Mouse (Mus musculus): Measurements from ENCODE around the gene Oxsr1.
"Not testable (repeated sequence)": the region's sequence is repeated elsewhere in the genome, so short reads cannot be mapped to it uniquely, and the experiment has no call there.

The Oxsr1 gene

DNA sequence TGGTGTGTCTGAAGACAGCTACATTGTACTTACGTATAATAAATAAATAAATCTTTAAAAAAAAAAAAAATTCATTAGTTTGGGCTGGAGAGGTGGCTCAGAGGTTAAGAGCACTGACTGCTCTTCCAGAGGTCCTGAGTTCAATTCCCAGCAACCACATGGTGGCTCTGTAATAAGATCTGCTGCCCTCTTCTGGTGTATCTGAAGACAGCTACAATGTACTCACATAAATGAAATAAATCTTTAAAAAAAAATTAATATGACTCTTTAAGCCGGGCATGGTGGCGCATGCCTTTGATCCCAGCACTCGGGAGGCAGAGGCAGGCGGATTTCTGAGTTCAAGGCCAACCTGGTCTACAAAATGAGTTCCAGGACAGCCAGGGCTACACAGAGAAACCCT lies 47.4 kb downstream of the Oxsr1 start:
- not testable (repeated sequence) for DNase-seq (ENCODE audit: low spot score in 2 of 2)

DNA sequence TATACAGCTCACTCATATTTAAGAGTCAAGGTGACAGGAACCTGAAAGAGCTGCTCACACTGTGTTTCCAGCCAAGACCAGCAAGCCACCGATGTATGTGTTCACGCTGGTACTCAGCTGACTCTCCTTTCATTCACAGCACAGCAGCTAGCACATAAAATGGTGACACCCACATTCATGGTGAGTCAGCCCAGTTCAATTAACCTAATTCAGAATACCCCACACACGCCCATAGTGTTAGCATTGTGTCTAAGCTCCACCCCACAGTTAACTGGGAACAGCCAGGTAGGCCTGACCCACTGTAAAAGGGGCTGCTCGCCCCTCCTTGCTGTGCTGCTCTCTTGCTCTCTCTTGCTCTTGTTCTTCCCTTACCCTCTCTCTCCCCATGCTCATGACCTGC lies 50.7 kb downstream of the Oxsr1 start:
- DNase-seq (ENCODE audit: low spot score in 2 of 2) = no peak

DNA sequence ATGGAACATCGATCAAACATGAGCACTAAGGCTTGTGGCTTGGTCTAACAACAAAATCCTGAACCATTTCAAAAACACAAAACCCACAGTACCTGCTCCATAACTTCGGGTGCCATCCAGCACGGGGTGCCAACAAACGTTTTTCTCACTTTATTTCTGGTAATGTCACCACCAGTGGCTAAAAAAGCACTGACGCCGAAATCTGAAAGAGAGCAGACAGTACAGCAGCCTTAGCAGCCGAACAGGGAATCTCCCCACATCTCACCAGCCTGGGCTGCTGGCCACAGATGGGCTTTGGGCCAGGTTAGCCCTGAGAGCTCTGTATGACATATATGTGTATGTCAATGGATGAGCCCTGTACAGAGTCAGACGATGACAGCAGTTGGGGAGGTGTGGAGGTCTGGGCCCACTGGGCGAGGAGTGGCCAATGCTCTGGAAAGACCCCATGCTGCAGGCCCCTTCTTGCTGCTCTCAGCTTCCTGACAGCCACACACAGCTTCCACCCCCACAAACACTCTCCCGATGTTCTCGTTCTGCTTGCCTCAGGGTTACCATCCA lies 53.6 kb downstream of the Oxsr1 start:
- DNase-seq (ENCODE audit: low spot score in 2 of 2) = no peak

DNA sequence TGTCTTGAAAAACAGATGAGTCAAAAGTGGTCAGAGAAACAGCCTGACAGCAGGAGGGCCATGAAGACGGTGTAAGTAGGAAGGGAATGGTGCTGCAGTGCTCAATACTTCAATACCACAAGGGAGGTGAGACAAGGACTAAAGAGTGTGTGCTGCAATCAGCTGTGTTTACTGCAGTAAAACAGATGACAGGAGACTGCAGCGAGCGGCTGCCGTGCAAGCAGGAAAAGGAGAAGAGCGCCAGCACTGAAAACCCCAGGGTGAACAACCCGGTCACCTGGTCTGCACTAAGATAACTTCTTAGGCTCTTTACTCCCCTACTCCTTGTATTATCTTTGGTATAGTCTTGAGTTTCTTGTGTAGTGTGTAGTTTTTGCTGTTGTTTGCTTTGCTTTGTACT lies 54.1 kb downstream of the Oxsr1 start:
- no peak for DNase-seq (ENCODE audit: low spot score in 2 of 2)

DNA sequence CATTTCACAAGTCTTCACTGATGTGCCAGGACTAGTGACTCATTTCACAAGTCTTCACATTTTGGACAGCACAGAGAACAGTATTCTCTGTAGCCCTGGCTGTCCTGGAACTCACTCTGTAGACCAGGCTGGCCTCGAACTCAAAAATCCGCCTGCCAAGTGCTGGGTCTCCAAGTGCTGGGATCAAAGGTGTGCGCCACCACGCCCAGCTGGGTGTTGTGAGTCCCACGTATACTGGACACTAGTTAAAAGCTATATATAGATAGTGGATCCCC lies 56.2 kb downstream of the Oxsr1 start:
- DNase-seq (ENCODE audit: low spot score in 2 of 2) = not testable (repeated sequence)

DNA sequence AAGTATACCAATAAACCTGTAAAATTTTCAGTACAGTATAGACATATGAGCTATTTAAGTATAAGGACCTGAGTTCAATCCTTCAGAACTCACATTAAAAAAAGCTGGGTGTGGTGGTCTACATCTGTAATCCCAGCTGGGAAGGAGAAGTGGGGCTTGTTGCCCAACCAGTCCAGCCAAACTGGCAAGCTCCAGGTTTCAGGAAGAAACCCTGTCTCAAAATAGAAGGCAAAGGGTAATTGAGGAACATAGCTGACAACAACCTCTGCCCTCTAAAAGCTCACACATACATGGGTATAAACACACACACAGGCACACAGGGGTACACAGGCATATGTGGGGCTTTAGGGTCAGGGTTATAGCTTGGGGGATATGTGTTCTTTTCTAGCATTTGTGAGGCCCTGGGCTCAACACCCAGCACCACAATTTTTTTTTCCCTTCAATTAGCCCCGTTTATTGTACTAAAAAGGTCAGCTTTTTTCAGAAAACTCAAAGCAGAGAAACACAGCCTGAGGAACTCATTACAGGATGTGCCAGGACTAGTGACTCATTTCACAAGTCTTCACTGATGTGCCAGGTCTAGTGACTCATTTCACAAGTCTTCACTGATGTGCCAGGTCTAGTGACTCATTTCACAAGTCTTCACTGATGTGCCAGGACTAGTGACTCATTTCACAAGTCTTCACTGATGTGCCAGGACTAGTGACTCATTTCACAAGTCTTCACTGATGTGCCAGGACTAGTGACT lies 56.7 kb downstream of the Oxsr1 start:
- DNase-seq (ENCODE audit: low spot score in 2 of 2) = not testable (repeated sequence)

DNA sequence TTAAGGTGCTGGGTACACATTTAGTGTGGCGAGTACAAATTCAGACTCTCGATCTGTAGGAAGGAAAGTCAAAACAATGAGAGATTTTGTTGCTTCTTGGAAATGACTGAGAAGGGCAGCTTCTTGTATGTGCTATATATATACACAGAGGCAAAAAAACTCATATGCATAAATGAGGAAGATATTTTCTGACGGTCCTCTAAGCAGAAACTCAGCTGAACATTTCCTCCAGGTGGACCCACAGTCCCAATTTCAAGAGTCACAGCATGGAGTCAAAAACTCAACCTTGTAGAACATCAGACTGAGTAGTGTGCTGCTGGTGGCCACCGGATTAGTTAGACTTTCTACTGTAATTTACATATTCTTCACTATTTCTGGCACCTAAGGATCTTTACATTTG lies 59.2 kb downstream of the Oxsr1 start:
- DNase-seq (ENCODE audit: low spot score in 2 of 2) = no peak

DNA sequence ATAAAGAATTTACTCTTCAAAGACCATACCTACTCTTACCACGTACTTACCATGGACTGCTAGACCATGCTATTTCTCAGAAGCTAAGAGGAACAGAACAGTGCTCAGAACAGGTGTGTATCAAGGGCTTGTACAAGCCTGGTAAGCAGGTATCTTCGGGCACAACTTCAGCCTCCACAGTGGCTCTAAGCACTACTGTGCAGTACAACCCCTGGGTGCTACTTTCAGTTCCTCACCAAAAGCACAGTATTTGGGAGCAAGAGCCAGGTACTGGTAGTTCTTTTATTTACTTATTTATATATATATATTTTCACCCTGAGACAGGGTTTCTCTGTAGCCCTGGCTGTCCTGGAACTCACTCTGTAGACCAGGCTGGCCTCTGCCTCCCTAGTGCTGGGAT lies 61.4 kb downstream of the Oxsr1 start:
- DNase-seq (ENCODE audit: low spot score in 2 of 2) = no peak

DNA sequence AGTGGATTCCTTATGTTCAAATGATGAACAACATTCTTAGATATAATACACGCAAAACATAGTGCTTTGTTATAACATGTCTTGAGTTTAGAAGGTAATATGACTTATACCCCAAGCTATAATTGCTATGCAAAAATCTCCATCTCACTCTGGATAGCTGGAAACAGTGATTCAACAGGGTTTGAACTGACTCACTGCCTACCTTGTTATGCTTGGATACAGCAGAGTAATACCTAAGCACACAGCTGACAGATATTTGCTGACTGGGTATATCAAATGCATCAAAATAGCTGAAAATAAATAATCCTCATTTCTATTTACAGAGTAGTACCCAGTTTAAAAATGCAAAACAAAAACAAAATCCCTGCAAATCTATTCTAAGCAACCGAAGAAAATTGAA lies 63.4 kb downstream of the Oxsr1 start:
- no peak for DNase-seq (ENCODE audit: low spot score in 2 of 2)

DNA sequence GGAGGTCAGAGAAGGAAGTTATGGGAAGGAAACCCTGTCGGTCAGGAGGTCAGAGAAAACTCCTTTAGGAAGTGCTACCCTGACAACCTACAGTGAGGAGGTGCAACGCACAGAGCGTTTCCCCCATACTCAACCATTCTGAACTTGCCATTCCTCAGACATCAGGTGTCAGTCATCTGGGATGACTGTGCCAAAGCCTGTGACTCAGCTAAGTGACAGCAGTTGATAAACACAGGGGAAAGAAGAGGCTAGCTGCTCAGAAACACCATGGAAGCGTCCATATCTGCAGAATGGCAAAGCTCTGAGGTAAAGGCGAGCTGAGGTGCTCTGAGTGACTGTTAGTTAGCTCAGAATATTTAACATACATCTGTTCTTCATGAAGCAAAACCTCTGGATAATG lies 64.1 kb downstream of the Oxsr1 start:
- DNase-seq (ENCODE audit: low spot score in 2 of 2) = no peak

DNA sequence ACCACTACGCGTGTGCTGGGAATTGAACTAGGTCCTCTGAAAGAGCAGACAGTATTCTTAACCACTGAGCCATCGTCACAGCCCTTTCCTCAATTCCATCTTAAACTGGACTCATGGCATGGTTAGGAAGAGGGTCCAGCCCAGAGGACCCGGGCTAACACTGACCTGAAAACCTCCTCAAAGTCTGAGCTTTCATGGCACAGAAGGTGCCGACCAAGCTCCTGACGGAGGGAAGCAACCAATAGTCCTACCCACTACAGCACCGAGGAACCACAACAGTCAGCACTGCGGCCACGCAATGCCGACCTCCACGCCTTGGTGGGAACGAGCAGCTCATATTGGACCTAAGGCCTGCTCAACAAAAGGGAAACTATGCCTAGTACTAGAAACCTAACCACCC lies 66.1 kb downstream of the Oxsr1 start:
- DNase-seq (ENCODE audit: low spot score in 2 of 2) = no peak

DNA sequence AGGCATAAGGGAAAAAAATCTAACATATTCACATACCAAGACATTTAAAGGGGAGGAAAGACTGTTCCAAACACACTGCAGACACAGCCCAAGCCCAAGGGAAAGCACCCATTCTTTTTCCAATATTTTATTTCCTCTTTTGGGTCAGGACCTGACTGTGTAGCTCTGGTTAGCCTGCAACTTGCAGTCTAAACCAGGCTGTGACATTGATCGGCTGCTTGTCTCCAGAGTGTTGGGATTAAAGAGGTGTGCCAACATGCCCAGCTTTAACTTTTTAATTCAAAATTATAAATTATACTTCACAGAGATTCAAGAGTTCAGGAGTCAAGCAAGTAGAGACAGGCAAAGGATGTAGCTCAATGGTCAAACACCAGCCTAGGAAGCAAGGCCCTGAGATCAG lies 67.1 kb downstream of the Oxsr1 start:
- no peak for DNase-seq (ENCODE audit: low spot score in 2 of 2)

DNA sequence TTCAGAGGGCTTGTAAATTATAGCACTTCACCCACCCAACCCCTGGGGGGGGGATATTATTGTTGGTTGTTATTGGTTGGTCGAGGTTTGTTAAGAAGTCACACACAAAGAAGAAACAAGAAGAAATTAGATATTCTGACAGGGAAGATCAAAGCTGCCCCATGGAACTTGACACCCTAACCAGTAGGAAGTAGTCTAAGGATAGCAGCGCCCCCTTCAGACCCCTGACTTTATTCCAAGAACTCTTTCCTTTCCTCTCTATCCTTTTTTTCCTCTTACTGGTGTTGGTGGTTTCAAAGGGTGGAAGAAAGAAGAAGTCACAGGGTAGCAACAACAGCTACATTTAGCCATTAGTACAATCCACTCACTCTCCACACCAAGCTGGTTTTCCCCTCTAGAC lies 68.0 kb downstream of the Oxsr1 start:
- no peak for DNase-seq (ENCODE audit: low spot score in 2 of 2)

DNA sequence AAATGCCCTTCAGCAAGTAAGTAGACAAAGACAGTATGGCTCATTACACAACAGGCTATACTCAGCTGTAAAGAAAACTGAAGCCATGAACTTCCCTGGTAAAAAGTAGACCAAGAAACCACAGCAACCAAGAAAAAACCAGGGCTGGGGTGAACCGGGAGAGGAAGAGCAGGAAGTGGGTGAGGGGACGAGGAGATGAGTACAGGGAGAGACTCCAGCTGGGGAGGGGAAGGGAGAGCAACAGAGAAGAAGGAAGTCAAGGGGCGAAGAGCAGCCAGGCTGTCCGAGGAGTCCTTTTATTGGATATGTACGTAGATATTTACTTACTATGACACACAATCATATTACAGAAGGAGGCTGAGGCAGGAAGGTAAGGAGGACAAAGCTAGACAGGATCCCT lies 74.2 kb downstream of the Oxsr1 start:
- DNase-seq (ENCODE audit: low spot score in 2 of 2) = no peak

DNA sequence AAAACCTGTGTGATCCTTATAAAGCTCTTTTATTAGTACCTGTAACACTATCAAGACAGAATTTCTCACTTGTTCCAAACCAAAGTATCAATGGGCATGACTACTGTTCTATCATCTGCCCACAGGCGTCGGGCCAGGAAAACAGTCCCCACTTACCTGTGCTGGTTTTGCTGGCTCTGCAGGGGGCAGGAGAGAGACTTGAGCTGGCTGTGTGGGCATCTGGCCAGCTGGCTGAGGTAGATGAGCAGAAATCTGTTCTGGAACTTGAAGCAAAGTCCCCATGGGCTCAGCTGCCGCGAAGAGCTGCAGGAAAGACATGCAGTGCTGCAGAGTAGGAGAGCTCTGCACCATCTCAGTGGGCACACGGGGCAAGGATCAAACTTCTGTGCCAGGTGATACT lies 75.4 kb downstream of the Oxsr1 start:
- DNase-seq (ENCODE audit: low spot score in 2 of 2) = peak in 1 of 2 experiments; percentile 25

DNA sequence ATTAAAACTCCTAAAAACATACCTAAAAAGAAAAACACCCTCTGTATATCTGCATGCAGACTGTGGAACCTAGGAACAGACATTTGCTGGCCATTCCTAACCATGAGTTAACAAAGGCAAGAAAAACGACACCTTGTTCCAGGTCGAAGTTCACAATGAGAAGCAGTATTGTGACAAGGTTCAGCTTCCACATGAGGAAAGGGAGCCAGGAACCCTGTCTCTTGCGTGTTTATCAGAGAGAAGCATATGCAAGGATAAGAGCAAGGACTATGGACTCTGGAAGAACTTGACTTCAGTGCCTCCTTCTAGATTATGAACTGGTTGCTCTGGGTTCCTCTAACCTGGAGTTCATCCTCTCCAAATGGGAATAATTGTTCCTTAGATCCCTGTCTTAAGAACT lies 78.2 kb downstream of the Oxsr1 start:
- DNase-seq (ENCODE audit: low spot score in 2 of 2) = no peak

DNA sequence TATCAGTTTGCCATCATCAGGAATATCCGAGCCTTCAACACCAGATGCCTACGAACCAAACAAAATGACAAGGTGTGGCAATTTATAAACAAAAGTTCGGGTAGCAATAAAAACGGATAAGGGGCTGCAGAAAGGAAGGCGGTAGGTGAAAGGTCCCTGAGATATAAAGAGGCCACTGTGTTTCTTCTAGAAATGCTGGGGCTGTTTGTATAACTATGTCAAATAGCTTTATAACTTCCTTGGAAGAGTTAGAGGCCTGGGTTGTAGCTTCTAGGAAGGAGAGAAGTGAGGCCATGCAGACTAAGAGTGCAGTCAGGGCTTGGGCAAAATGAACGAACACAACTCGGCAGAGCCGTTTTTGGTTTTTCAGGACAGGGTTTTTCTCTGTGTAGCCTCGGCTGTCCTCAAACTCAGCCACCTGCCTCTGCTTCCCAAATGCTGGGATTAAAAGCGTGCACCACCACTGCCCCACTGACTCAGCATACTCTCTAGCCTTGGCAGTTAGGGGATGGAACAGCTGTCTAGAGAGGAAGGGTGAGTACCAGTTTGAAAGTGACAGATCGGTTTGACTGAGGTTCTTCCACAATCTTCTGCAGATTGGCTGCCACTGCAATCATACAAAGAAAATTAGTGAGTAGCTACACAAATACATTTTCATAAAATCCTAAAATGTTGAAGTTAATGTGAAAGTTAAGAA lies 80.9 kb downstream of the Oxsr1 start:
- DNase-seq (ENCODE audit: low spot score in 2 of 2) = no peak

DNA sequence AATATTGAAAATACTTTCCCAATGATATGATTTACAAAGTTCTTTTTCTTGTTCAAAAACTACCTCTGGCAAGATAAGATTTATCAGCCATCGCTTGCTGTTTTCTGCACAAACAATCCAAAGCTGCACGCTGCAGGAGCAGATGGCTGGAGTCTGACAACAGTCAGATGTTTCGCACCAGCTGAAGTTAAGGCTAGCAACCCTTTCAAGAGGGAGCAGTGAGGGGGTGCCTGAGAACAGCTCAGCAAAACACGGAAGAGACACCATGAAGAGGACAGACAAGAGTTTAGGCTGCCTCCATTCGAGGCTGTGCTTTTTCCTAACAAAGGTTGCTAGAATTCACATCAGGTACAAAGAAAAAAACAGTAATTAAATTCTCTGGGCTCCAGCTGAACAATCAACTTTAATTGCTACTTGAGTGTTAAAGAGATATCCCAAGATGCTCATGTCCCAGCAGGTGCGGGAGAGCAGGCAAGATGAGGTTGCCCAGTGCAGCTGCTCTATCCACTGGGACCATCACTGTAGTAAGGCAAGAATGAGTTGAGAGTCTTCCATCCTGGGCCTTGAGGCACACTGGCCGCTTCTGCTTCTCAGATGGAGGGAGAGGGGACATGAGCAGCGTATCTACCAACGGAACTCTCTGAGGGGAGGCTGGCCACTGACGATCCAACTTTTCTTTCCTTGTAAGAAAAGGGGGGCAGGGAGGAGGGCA lies 81.8 kb downstream of the Oxsr1 start:
- no peak for DNase-seq (ENCODE audit: low spot score in 2 of 2)

DNA sequence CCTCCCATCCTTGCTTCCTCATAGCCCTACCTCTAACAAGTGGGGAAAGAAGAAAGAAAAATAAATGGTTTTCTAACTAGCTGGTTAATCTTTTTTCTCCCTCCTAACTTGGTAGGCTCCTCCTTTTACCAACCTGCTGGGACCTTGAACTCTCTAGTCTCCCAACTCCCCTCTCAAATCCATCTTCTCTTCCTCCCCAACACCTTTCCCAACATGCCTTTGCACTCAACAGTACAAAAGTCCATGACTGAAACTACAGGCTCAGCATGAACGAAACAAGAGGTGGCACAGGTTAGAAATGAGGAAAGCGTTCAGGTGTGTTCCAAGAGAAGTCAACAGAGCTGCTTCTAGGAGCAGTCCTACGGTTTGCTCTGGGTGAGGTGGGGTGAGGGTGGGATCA lies 83.0 kb downstream of the Oxsr1 start:
- DNase-seq (ENCODE audit: low spot score in 2 of 2) = no peak

DNA sequence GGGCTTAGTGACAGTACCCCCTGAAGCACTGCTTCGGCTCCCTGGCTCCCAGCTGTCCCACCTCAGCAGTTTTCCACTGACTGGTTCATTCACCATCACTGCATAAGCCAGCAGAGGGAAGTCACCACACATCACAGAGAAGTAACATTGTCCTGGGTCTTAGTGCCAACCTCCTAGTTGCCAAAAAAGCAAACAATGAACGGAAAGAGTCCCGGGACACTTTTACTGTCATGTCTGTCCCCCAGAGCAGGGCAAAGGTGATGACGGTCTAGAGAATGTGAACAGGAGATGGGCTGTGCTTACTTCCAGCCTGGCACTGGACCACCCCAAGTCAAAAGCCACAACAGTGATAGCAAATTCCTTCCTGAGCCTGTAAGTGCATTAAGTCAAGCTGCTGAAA lies 83.4 kb downstream of the Oxsr1 start:
- DNase-seq (ENCODE audit: low spot score in 2 of 2) = no peak

DNA sequence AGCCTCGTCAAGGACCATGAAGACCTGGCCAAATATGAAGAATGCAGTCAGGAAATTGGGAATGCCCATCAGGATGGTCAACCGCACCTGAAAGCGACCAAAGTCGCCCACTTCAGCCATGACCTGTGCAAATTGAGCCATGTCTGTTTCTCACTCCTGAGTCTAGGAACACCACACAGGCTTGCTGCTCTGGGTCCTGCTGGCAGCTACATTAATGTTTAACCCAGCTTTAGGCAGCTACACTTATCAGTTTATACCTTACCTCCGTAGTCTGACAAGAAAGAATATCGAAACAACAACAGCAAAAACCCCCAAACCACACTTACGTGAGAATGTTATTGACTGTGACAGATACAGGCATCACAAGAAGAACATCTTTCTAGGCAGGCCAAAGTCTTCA lies 90.7 kb downstream of the Oxsr1 start:
- DNase-seq (ENCODE audit: low spot score in 2 of 2) = no peak

DNA sequence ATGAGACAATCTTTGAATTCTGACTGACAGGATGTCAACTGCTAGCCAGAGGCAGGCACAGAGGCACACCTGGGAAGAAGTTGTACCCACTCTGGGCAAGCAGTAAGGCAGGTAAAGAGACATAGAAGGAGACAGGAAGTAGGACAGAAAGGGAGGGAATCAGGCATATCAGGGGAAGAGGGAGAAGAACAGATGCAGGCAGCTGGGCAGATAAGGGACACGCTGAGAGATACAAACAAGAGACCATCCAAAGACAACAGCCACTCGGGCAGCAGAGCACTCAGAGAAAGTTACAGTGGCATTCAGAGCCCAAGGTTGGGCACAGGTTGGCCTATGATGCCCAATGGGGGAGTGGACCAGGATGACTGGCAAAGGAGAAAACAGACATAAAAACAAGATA lies 91.4 kb downstream of the Oxsr1 start:
- DNase-seq (ENCODE audit: low spot score in 2 of 2) = no peak

DNA sequence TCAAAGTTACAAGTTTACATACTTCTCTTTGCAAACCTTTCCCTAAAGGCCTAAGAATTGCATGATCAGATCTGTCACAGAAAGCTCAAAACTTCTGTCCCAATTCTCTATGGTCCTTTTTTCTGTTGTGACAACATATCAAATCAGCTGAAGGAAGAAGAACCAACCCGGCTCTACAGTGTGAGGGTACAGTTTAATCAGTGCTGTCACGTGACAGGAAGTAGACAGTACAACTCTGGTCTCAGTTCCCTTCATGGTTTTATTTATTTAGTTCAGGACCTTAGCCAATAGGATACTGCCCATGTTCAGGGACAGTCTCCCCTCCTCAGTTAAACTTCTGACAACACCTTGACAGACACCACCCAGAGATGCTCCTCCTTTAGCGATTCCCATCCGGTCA lies 102.0 kb downstream of the Oxsr1 start:
- DNase-seq (ENCODE audit: low spot score in 2 of 2) = no peak

Data from urinary bladder, postnatal 36 days (tissue).